Mouse (Mus musculus): ENCODE measurements around the gene Nfatc3. TPM values are rescaled to one million over a fixed set of nuclear protein-coding genes. Genes with fewer than 3 reads are reported as not detected.

Nfatc3 gene
- total RNA-seq, 2 experiments from 2014 or later, result 37.1 to 40.6 TPM

- DNase-seq (ENCODE audit: low spot score in 2 of 2), result no peak
These were observed 3.6 kb upstream of the Nfatc3 start for GRCm38 (mm10) chr8:106055038-106055437.

GRCm38 (mm10) chr8:106056455-106056982 is 2.1 kb upstream of the Nfatc3 start:
- no peak for DNase-seq (ENCODE audit: low spot score in 2 of 2)

GRCm38 (mm10) chr8:106059613-106060371 is 1.2 kb downstream of the Nfatc3 start:
- DNase-seq (ENCODE audit: low spot score in 2 of 2), result peak in 1 of 2 experiments; percentile 52

- no peak for DNase-seq (ENCODE audit: low spot score in 2 of 2)
These were observed 1.9 kb downstream of the Nfatc3 start for GRCm38 (mm10) chr8:106060521-106060920.

GRCm38 (mm10) chr8:106061686-106062085 is 3.0 kb downstream of the Nfatc3 start:
- no peak for DNase-seq (ENCODE audit: low spot score in 2 of 2)

- DNase-seq (ENCODE audit: low spot score in 2 of 2), result no peak
These were observed 4.4 kb downstream of the Nfatc3 start for GRCm38 (mm10) chr8:106063046-106063445.

GRCm38 (mm10) chr8:106066721-106067120 is 8.1 kb downstream of the Nfatc3 start:
- no peak for DNase-seq (ENCODE audit: low spot score in 2 of 2)

GRCm38 (mm10) chr8:106069565-106069964 is 10.9 kb downstream of the Nfatc3 start:
- no peak for DNase-seq (ENCODE audit: low spot score in 2 of 2)

GRCm38 (mm10) chr8:106072113-106072512 is 13.5 kb downstream of the Nfatc3 start:
- no peak for DNase-seq (ENCODE audit: low spot score in 2 of 2)

GRCm38 (mm10) chr8:106074236-106074635 is 15.6 kb downstream of the Nfatc3 start:
- no peak for DNase-seq (ENCODE audit: low spot score in 2 of 2)

- no peak for DNase-seq (ENCODE audit: low spot score in 2 of 2)
These were observed 16.0 kb downstream of the Nfatc3 start for GRCm38 (mm10) chr8:106074659-106075058.

GRCm38 (mm10) chr8:106075161-106075862 is 16.7 kb downstream of the Nfatc3 start:
- DNase-seq (ENCODE audit: low spot score in 2 of 2), result no peak

GRCm38 (mm10) chr8:106075863-106076174 is 17.2 kb downstream of the Nfatc3 start:
- DNase-seq (ENCODE audit: low spot score in 2 of 2), result no peak

- no peak for DNase-seq (ENCODE audit: low spot score in 2 of 2)
These were observed 18.0 kb downstream of the Nfatc3 start for GRCm38 (mm10) chr8:106076612-106077011.

- DNase-seq (ENCODE audit: low spot score in 2 of 2), result no peak
These were observed 18.9 kb downstream of the Nfatc3 start for GRCm38 (mm10) chr8:106077452-106078067.

- DNase-seq (ENCODE audit: low spot score in 2 of 2), result no peak
These were observed 43.7 kb downstream of the Nfatc3 start for GRCm38 (mm10) chr8:106102321-106102720.

GRCm38 (mm10) chr8:106103888-106104287 is 45.2 kb downstream of the Nfatc3 start:
- DNase-seq (ENCODE audit: low spot score in 2 of 2), result no peak

- DNase-seq (ENCODE audit: low spot score in 2 of 2), result no peak
These were observed 47.6 kb downstream of the Nfatc3 start for GRCm38 (mm10) chr8:106106193-106106592.

- peak; percentile 41 to 50 for DNase-seq (ENCODE audit: low spot score in 2 of 2)
These were observed 49.4 kb downstream of the Nfatc3 start for GRCm38 (mm10) chr8:106108080-106108479.

- DNase-seq (ENCODE audit: low spot score in 2 of 2), result peak; percentile 43 to 49
These were observed 50.1 kb downstream of the Nfatc3 start for GRCm38 (mm10) chr8:106108729-106109128.

- DNase-seq (ENCODE audit: low spot score in 2 of 2), result no peak
These were observed 53.4 kb downstream of the Nfatc3 start for GRCm38 (mm10) chr8:106112041-106112440.

GRCm38 (mm10) chr8:106112514-106112913 is 53.9 kb downstream of the Nfatc3 start:
- no peak for DNase-seq (ENCODE audit: low spot score in 2 of 2)
